Mouse (Mus musculus) erythroblast, embryonic 14.5 days (primary cell): Measurements from ENCODE around the gene Eif2a. TPM values are rescaled to one million over a fixed set of nuclear protein-coding genes. Genes with fewer than 3 reads are reported as not detected.
"Not testable (repeated sequence)": the region's sequence is repeated elsewhere in the genome, so short reads cannot be mapped to it uniquely, and the experiment has no call there.

Experiments
- H3K27me3 ChIP-seq: 2 replicates; pipeline ENCODE4 v1.6.1; 2012; ENCODE audit warnings: inconsistent platforms; ENCODE audit not compliant: control insufficient read depth
- H3K36me3 ChIP-seq: 2 replicates; pipeline ENCODE4 v1.6.1; 2012; ENCODE audit warnings: mild to moderate bottlenecking, inconsistent platforms; ENCODE audit not compliant: control insufficient read depth
- H3K4me1 ChIP-seq: 2 replicates; pipeline ENCODE4 v1.6.1; 2012; ENCODE audit warnings: inconsistent platforms; ENCODE audit not compliant: control insufficient read depth
- H3K4me3 ChIP-seq: replicated peaks from 2 replicates; pipeline ENCODE3; 2012; ENCODE audit warnings: moderate library complexity, mild to moderate bottlenecking, inconsistent platforms
- H3K9me3 ChIP-seq: 2 replicates; pipeline ENCODE4 v1.6.1; 2012; ENCODE audit warnings: low read length, inconsistent platforms, mixed read lengths; ENCODE audit not compliant: control insufficient read depth
- GATA1 ChIP-seq: IDR thresholded peaks from 2 replicates; pipeline ENCODE4 v1.6.1; 2012; ENCODE audit warnings: low read length, inconsistent platforms, mixed read lengths
- TAL1 ChIP-seq: IDR thresholded peaks from 3 replicates; pipeline ENCODE4 v1.6.1; 2012; ENCODE audit warnings: low read length, inconsistent platforms, mixed read lengths
- polyA plus RNA-seq: library from polyadenylated mRNA; stranded (reverse); fragments of >175 nt; gene quantifications from 2 replicates; pipeline ENCODE4 v1.2.3, GENCODE M21; 2012

The Eif2a gene
- polyA plus RNA-seq, 1 experiment: 0.61 TPM

DNA sequence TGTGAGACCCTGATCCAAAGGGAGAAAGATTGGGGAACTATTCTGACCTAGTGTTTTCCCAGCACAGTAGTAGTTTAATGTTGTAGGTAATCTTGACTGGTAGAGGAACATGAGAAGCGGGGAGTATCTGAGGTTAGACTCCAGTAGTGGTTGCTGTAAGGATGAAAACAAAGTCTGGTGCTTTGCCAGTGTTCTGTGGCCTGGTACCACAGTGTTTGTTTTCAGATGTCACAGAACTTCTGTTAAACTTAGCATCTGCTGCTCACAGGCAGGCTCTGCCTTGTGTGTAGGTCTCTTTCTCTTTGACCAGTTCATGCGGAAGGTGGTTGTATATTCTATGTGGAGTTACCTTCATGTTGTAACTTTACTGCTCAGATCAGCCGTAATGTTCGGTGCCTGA lies 55.9 kb downstream of the Eif2a start:
- peaks cover 39% of the 10 kb centered on the region for H3K4me1 ChIP-seq
- no peaks in the 10 kb centered on the region for H3K27me3 ChIP-seq
- no peaks in the 10 kb centered on the region for H3K9me3 ChIP-seq
- H3K4me3 ChIP-seq: no peak overlapping the region
- H3K36me3 ChIP-seq: peaks cover 40% of the 10 kb centered on the region
- TF ChIP-seq GATA1 (no peak), TAL1 (no peak)

DNA sequence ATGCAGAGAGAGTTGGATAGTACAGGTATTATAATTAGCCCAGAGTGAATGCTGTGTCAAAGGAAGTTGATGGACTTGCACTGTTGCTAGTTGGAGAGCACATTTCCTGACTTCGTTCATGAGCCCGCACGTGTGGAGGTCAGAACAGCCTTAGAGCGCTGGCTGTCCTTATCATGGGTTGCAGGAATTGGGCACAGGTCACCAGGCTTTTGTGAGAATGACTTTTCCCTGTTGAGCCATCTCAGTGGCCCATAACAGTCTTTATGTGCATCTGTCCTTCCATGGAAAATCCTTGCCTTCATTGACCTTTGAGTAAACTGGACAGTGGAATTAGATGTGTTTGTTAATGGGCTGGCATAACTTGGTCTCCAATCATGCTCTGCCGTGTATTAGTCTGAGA lies 56.7 kb downstream of the Eif2a start:
- no peak overlapping the region for H3K4me3 ChIP-seq
- no peaks in the 10 kb centered on the region for H3K27me3 ChIP-seq
- no peaks in the 10 kb centered on the region for H3K9me3 ChIP-seq
- no peak for TF ChIP-seq TAL1
- no peak for TF ChIP-seq GATA1
- peaks cover 46% of the 10 kb centered on the region for H3K36me3 ChIP-seq
- peaks cover 39% of the 10 kb centered on the region for H3K4me1 ChIP-seq

DNA sequence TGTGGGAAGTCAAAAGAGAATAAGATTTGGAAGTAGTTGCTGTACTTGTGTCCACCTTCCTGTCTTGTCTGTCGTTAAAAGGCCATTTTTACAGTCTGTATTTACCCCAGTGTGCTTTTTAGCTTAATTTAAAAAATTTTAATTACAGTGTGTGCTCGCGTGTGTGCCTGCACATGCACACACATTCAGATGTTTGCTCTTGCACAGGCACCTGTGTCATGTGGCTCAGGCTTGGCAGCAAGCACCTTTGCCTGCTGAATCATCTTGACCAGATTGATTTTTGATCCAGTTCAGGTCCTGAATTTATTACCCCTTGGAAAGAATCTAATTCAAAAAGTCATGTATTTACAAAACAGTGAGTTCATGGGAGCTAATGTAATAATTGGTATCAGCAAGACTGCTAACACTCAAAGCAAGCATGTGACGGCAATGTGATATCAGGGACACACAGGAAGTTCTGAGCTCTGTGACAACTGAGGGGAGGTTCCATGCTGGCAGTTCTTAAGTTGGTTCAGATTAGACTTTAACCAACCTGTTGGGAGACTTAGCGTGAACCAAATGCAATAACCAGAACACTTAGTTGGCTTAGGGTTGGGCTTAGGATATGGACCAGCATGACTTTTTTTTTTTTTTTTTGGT lies 57.3 kb downstream of the Eif2a start:
- peaks cover 37% of the 10 kb centered on the region for H3K4me1 ChIP-seq
- H3K27me3 ChIP-seq: no peaks in the 10 kb centered on the region
- H3K36me3 ChIP-seq: peaks cover 52% of the 10 kb centered on the region
- TF ChIP-seq GATA1 (no peak), TAL1 (no peak)
- no peak overlapping the region for H3K4me3 ChIP-seq
- no peaks in the 10 kb centered on the region for H3K9me3 ChIP-seq

DNA sequence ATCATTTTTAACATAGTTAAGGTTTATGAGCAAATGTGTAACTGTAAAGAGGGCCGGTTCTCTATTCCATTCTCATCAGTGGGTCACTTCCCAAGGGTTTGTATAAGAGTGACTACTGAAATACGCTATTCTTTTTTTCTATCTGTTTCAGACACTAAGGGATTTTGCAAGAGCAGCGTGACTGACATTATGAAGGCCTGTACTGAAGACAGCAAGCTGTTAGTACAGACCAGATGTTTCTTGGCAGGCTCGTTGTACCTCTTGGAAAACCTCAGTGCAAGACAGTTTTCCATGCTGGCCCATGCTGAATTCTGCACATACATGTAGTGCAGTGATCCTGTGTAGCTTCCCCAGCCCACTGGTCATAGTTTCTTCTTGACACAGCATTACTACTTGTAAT lies 64.9 kb downstream of the Eif2a start:
- not testable (repeated sequence) for H3K9me3 ChIP-seq, H3K27me3 ChIP-seq, H3K4me3 ChIP-seq, H3K4me1 ChIP-seq
- H3K36me3 ChIP-seq: peaks cover 81% of the 10 kb centered on the region

DNA sequence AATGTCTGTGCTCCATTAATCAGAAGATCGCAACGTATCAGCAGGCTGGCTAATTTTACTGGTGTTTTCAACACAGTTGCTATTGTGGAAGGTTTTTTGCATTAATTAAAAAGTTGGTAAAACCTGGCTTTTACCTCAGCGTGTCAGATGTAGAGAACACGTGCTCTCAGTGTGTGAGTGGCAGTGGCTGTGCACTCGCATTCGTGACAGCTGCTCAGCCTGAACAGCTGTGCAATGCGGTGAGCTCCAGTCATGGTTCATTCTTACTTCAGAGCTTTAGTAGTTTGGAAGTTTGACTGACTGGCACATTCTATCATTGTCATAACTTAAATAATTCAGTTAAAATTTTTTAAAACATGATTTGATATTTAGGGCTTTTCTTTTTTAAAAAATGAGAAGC lies 67.0 kb downstream of the Eif2a start:
- H3K36me3 ChIP-seq: peaks cover 63% of the 10 kb centered on the region
- not testable (repeated sequence) for H3K4me3 ChIP-seq, H3K4me1 ChIP-seq

DNA sequence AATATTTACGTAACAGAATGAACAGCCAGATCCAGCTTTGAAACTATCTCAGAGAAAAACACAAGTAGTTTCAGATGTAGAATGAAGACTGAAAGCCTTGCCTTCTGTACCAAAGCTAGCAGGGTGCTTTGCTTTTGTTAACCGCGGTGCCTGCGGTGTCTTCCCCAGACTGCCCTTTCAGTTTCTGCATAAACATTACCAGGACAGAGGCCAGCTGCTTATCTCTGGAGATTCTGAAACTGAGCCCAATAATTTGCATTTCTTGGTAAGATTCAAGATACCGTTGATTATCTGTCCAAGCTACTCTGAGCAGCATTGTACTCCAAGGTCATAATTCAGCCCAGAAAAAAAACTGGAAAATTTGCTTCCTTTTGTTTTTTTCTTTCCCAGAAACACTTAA lies 68.0 kb downstream of the Eif2a start:
- 0 out of 2 replicates have a peak, but pooled peaks cover under 1% of the 10 kb centered on the region for H3K9me3 ChIP-seq
- TF ChIP-seq GATA1 (no peak), TAL1 (no peak)
- no peaks in the 10 kb centered on the region for H3K4me1 ChIP-seq
- H3K27me3 ChIP-seq: no peaks in the 10 kb centered on the region
- H3K36me3 ChIP-seq: peaks cover 56% of the 10 kb centered on the region
- H3K4me3 ChIP-seq: no peak overlapping the region

More for the DNA sequence above, 67.0 kb downstream of the Eif2a start:
- not testable (repeated sequence) for H3K27me3 ChIP-seq, H3K9me3 ChIP-seq

Other genes starting within 250 kb of the Eif2a start
- gene Tsc22d2, start 111.1 kb upstream of the Eif2a start, polyA plus RNA-seq: 1.3 and 1.8 TPM in 2 replicates
- 2.1 and 3.3 TPM in 2 replicates for gene Serp1, start 71 bp downstream of the Eif2a start, polyA plus RNA-seq
- gene Selenot, start 50.8 kb downstream of the Eif2a start, polyA plus RNA-seq: 0.73 and 2.1 TPM in 2 replicates
- not detected in 2 replicates for gene Erich6, start 111.4 kb downstream of the Eif2a start, polyA plus RNA-seq
- gene Siah2, start 166.6 kb downstream of the Eif2a start, polyA plus RNA-seq: 0.12 and 0.19 TPM in 2 replicates